Mouse (Mus musculus): Measurements from ENCODE around the gene Gnai1. TPM values are rescaled to one million over a fixed set of nuclear protein-coding genes. Genes with fewer than 3 reads are reported as not detected.

The Gnai1 gene
- polyA plus RNA-seq (2015; fragmentation: Nextera tagmentation; extraction: Ambion mirVana), result 33.4 and 34.1 TPM in 2 replicates

DNA sequence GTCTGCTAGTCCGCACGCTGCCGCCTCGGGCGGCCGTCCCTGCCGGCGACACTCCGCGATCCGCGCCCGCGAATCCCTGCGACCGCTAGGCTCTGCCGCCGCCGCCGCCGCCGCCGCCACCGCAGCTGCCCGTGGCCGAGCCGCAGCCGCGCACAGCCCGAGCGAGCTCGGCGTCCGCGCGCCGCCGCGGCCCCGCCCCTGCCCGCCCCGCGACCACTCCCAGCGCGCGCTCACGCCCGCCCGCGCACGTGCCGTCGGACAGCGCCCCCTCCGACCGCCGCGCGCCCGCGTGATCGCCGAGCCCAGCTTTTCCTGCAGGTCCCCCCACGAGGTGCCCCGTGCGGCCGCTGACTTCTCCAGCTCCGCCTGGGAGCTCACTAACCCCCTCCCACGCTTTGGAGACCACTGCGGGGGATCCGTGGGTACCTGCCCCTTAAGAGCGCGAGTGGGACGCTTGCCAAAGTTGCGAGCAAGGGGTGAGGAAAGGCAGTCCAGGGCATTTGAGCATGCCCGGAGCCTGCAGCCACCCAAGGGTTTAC, at the start of gene Gnai1:
Gene Gnai1 (minus strand): TSS at position 75 of the 539 bp plus-strand sequence.
- H3K9ac ChIP-seq, result peak within 1 kb of the TSS; percentile 87

DNA sequence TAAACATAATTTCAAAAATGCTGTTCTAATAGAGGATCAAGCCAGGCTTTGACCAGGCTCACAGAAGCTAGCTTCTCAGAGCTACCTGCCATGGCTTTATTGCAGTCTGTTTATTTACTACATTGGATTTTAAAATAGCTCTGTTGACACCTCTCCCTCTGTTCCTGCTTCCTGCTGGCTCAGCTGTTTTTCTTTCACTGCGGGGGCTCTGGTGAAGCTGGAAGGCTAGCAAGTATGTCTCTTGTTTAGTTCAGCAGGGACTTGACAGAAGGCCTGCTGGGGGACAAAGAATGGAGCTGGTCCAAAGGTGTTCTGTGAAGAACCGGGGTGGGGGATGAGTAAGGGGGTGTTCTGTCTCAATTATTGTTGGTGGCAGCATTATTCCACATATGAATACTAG, 7.7 kb upstream of the Gnai1 start:
- Histone ChIP-seq H3K9ac (no peak overlapping the region), H3K36me3 (no peaks in the 10 kb centered on the region), H3K4me2 (no peak overlapping the region), H3K27ac (no peak overlapping the region), H3K27me3 (no peaks in the 10 kb centered on the region), H3K9me3 (0 out of 2 replicates have a peak, but pooled peaks cover 3% of the 10 kb centered on the region), H3K4me1 (0 out of 2 replicates have a peak, but pooled peaks cover 3% of the 10 kb centered on the region), H3K4me3 (no peak overlapping the region)
- ATAC-seq (ENCODE audit: insufficient number of reproducible peaks, insufficient read depth, low FRiP score, low TSS enrichment, low read depth), result no peak
- 15% methylated on average over 2 of the region's 2 CpGs for WGBS

More for the DNA sequence above, at the start of gene Gnai1:
- ATAC-seq (ENCODE audit: insufficient number of reproducible peaks, insufficient read depth, low FRiP score, low TSS enrichment, low read depth), result peak; percentile 94
- no peaks in the 10 kb centered on the region for H3K36me3 ChIP-seq
- 0 out of 2 replicates have a peak, but pooled peaks cover 6% of the 10 kb centered on the region for H3K4me1 ChIP-seq
- under 1% methylated on average over 45 of the region's 76 CpGs for WGBS
- H3K9me3 ChIP-seq, result 0 out of 2 replicates have a peak, but pooled peaks cover 3% of the 10 kb centered on the region
- peaks cover 5% of the 10 kb centered on the region; the same call in 1 of the 2 replicates for H3K27me3 ChIP-seq
- peak within 1 kb of the TSS; percentile 60 for H3K27ac ChIP-seq
- H3K4me2 ChIP-seq, result peak within 1 kb of the TSS; percentile 91
- H3K4me3 ChIP-seq, result peak within 1 kb of the TSS; percentile 78

DNA sequence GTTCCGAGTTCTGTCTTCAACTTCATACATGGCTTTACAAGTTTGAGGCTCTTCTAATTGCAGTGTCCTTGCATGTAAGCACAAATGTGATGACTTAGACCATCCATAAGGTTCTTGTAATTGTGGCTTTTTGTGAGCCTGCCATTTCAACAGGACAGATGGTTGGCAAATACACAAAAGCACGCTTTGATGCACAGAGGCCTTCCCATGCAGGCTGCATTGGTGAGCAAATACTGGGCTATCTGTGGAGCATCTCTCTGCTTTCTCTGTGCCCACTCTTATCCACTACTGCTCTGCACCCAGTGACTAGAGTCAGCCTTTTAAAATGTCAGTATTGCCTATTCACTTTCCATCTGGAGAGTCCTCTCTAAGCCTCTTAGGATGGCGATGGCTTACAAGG, 5.3 kb upstream of the Gnai1 start:
- Histone ChIP-seq H3K27ac (no peak overlapping the region), H3K9me3 (0 out of 2 replicates have a peak, but pooled peaks cover 3% of the 10 kb centered on the region), H3K27me3 (peaks cover 5% of the 10 kb centered on the region; the same call in 1 of the 2 replicates), H3K36me3 (no peaks in the 10 kb centered on the region), H3K4me3 (no peak overlapping the region), H3K4me2 (no peak overlapping the region), H3K9ac (no peak overlapping the region), H3K4me1 (0 out of 2 replicates have a peak, but pooled peaks cover 10% of the 10 kb centered on the region)
- 91% methylated on average over 3 of the region's 3 CpGs for WGBS
- ATAC-seq (ENCODE audit: insufficient number of reproducible peaks, insufficient read depth, low FRiP score, low TSS enrichment, low read depth), result no peak

DNA sequence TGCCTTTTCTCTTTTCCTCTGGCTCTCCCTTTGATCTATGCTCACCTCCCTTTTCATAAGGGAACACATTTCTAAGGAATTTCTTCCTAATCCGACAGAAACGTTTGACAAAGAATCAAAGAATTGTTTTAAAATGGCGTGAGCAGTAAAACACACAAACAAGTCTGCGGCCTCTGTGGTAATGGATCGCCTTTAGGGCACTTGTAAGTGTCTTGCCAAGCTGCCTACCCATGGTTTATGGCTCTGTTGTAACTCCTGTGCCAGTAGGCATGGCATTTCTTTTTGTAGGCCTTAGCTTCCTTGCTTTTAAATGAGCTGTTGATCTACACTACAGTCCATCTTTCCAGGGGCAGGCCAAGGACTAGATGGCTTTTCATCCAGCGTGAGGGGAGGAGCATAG, 801 bp upstream of the Gnai1 start:
- H3K36me3 ChIP-seq, result no peaks in the 10 kb centered on the region
- 27% methylated on average over 6 of the region's 6 CpGs for WGBS
- peak overlapping the region; percentile 87 for H3K9ac ChIP-seq
- peak overlapping the region; percentile 91 for H3K4me2 ChIP-seq
- 0 out of 2 replicates have a peak, but pooled peaks cover 6% of the 10 kb centered on the region for H3K4me1 ChIP-seq
- peak overlapping the region; percentile 78 for H3K4me3 ChIP-seq
- no peak for ATAC-seq (ENCODE audit: insufficient number of reproducible peaks, insufficient read depth, low FRiP score, low TSS enrichment, low read depth)
- peak overlapping the region; percentile 48; the same call in 1 of the 2 replicates for H3K27ac ChIP-seq
- H3K9me3 ChIP-seq, result 0 out of 2 replicates have a peak, but pooled peaks cover 3% of the 10 kb centered on the region
- H3K27me3 ChIP-seq, result peaks cover 5% of the 10 kb centered on the region; the same call in 1 of the 2 replicates

DNA sequence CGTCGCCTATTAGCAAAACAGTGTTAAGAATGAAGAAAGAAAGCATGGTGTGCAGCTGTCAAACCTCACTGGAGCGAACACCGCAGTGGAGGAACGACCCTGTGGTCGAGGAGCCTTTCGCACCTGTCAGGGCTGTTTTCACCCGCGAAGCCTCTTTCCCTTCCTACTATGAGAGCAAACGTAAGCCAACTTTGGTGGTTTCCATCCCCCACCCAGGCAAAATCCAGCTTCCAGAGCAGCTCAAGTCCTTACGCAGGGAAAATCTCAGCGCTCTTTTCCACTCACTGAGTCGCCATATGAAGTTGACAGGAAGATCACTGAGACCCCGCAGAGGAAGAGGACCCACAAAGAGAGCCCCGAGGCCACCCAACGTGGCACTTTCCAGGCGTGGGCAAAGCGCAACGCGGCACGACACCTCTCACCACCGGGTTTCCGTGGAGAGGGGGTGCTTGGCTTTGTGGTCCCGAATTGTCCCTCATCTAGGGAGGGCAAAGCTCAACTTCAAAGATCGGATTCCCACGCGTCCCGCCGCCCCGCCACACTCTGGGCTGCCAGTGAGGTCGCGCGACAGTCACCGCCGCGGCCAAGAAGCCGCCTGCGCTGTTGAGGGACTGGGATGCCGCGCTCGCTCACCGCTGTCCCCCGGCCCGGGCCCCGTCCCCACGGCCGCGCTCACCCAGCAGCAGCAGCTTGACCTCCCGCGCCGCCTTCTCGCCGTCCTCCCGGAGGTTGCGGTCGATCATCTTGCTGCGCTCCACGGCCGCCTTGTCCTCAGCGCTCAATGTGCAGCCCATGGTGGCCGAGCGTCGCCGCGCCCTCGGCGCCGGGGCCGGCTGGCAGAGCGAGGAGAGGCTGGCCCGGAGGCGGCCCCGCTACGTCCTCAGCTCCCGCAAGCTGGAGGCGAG, 527 bp downstream of the Gnai1 start:
- H3K9ac ChIP-seq, result peak overlapping the region; percentile 87
- peaks cover 3% of the 10 kb centered on the region; the same call in 1 of the 2 replicates for H3K9me3 ChIP-seq
- no peaks in the 10 kb centered on the region for H3K36me3 ChIP-seq
- WGBS, result under 1% methylated on average over 69 of the region's 76 CpGs
- H3K4me1 ChIP-seq, result 0 out of 2 replicates have a peak, but pooled peaks cover 6% of the 10 kb centered on the region
- ATAC-seq (ENCODE audit: insufficient number of reproducible peaks, insufficient read depth, low FRiP score, low TSS enrichment, low read depth), result peak; percentile 73
- H3K4me2 ChIP-seq, result peak overlapping the region; percentile 91
- H3K27ac ChIP-seq, result peak overlapping the region; percentile 60
- peak overlapping the region; percentile 78 for H3K4me3 ChIP-seq
- H3K27me3 ChIP-seq, result peaks cover 5% of the 10 kb centered on the region; the same call in 1 of the 2 replicates

DNA sequence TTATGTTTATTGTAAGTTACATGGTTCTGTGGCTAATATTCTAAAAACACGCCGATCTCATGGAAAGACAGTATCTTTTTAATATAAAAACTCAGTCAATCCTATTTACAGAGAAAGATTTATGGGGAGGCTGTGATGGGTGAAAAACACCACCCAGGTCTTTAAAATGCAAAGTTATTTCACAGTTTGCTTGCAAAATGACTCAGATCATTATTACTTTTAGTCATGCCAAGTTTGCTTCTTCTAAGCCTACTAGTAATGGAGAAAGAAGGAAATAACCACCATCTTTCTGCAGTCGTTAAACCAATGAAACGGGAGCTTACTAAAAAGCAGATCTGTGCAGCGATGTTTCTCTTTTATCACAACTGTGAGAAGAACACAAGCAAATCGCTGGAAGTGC, 1.4 kb downstream of the Gnai1 start:
- peak overlapping the region; percentile 78 for H3K4me3 ChIP-seq
- no peak overlapping the region; the same call in 1 of the 2 replicates for H3K9ac ChIP-seq
- ATAC-seq (ENCODE audit: insufficient number of reproducible peaks, insufficient read depth, low FRiP score, low TSS enrichment, low read depth), result no peak
- no peak overlapping the region for H3K27ac ChIP-seq
- 0 out of 2 replicates have a peak, but pooled peaks cover 6% of the 10 kb centered on the region for H3K4me1 ChIP-seq
- H3K9me3 ChIP-seq, result peaks cover 3% of the 10 kb centered on the region; the same call in 1 of the 2 replicates
- peaks cover 5% of the 10 kb centered on the region; the same call in 1 of the 2 replicates for H3K27me3 ChIP-seq
- no peaks in the 10 kb centered on the region for H3K36me3 ChIP-seq
- 33% methylated on average over 6 of the region's 6 CpGs for WGBS
- H3K4me2 ChIP-seq, result peak overlapping the region; percentile 91

DNA sequence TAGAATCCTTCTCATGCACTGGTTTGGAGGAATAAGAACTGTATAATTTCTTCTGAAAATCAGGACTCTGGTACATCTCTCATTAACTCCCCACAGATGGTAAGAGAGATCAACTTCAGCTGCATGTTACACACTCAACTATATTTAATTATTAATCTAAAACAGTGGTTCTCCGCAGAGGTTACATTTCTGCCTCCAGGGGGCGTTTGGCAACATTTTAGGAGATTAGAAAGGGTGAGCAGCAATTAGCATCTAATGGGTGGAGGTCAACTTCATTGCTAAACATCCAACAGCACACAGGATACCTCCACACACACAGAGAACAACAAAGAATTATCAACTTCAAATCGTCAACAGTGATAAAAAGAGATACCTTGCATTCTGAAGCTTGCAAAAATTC, 2.0 kb downstream of the Gnai1 start:
- peaks cover 5% of the 10 kb centered on the region; the same call in 1 of the 2 replicates for H3K27me3 ChIP-seq
- H3K36me3 ChIP-seq, result no peaks in the 10 kb centered on the region
- 0 out of 2 replicates have a peak, but pooled peaks cover 6% of the 10 kb centered on the region for H3K4me1 ChIP-seq
- no peak overlapping the region for H3K9ac ChIP-seq
- 10% methylated on average over 3 of the region's 3 CpGs for whole genome bisulfite sequencing
- peaks cover under 1% of the 10 kb centered on the region; the same call in 1 of the 2 replicates for H3K9me3 ChIP-seq
- no peak for ATAC-seq (ENCODE audit: insufficient number of reproducible peaks, insufficient read depth, low FRiP score, low TSS enrichment, low read depth)
- H3K27ac ChIP-seq, result no peak overlapping the region
- peak overlapping the region; percentile 78 for H3K4me3 ChIP-seq
- H3K4me2 ChIP-seq, result peak overlapping the region; percentile 91

DNA sequence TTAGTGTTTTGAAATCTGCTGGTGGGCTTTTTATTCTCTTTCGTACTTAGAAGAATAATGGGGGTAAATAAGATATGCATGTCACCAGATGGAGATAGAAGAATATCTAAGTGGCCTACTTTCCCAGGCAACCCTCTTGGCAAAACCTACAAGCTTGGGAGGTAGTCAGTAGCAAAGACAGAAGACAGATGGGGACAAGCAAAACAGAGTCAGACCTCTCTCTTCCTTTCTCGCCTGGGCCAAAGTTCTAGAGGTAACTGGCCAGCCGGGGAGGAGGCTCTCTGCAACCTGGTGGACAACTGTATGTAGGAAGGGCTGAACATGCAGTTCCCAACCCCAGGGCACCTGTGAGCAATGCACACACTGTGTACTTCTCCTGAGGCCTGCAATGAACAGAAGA, 12.9 kb downstream of the Gnai1 start:
- no peaks in the 10 kb centered on the region for H3K9me3 ChIP-seq
- 95% methylated on average over 3 of the region's 3 CpGs for WGBS
- no peak overlapping the region for H3K4me3 ChIP-seq
- no peak for ATAC-seq (ENCODE audit: insufficient number of reproducible peaks, insufficient read depth, low FRiP score, low TSS enrichment, low read depth)
- no peak overlapping the region for H3K27ac ChIP-seq
- H3K4me2 ChIP-seq, result no peak overlapping the region
- H3K9ac ChIP-seq, result no peak overlapping the region
- no peaks in the 10 kb centered on the region for H3K4me1 ChIP-seq
- H3K27me3 ChIP-seq, result no peaks in the 10 kb centered on the region
- no peaks in the 10 kb centered on the region for H3K36me3 ChIP-seq

DNA sequence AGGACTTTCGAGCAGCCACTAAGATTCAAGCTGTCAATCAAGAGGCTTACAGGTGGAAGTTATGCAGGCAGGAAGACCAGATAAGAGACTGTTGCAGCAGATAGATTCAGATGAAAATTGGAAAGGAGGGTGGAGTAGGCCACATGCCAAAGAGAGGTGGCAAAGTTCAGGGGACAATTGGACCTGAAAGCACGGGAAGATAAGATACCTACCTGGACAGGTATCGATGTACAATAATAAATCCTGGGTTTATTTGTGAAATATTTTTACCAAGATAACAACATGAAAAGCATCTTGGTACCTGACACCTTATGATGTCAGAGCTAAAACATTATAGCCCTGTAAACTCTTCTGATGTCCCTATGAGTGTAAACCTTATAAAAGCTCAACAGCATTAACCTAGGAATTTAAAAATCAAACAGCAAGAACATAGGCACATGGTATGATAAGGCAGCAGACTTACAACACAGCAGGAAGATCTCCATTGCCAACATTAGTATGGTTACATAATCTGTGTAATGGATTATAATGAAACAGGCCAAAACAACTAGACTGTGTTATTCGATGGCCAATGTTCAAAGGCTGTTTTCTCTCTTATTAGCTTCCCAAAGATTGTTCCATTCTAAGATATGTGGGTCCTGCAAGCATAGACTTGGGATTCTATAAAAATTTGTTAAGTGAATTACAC, 16.6 kb downstream of the Gnai1 start:
- no peaks in the 10 kb centered on the region for H3K36me3 ChIP-seq
- H3K27ac ChIP-seq, result no peak overlapping the region
- H3K9ac ChIP-seq, result no peak overlapping the region
- no peak overlapping the region for H3K4me2 ChIP-seq
- no peaks in the 10 kb centered on the region for H3K27me3 ChIP-seq
- 85% methylated on average over 4 of the region's 4 CpGs for WGBS
- H3K4me3 ChIP-seq, result no peak overlapping the region
- no peak for ATAC-seq (ENCODE audit: insufficient number of reproducible peaks, insufficient read depth, low FRiP score, low TSS enrichment, low read depth)
- H3K9me3 ChIP-seq, result no peaks in the 10 kb centered on the region
- H3K4me1 ChIP-seq, result no peaks in the 10 kb centered on the region

DNA sequence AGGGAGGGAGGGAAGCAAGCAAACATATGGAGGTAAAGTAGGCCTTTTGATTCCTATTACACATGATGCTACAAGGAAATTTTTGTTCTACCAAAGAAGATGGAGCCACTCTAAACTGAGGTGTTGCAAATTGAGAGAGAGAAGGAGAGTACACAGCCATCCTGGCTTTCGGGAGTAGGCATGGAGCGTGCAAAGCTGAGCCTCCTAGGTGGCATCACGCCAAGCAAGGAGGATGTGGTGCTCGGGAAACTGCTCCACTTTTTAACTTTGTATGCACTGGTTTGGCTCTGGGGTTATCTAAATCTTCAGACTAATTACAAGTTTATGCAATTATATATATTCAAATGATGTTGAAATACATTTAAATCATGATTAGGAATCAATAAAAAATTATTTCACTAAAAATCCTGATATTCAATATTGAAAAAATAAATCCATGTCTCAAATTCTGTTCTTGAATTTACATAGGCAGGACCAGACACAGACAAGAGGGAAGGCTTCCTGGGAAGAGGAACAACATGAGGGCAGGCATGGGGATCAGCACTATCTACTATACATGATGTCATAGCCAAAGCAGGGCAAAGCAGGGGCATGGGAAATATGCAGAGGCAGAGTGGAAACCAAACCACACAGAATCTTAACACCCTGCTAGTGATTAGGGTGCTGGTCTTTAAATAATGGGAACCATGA, 17.2 kb downstream of the Gnai1 start:
- WGBS, result 77% methylated on average over 4 of the region's 4 CpGs
- no peak for ATAC-seq (ENCODE audit: insufficient number of reproducible peaks, insufficient read depth, low FRiP score, low TSS enrichment, low read depth)
- Histone ChIP-seq H3K4me2 (no peak overlapping the region), H3K4me3 (no peak overlapping the region), H3K9me3 (no peaks in the 10 kb centered on the region), H3K27ac (no peak overlapping the region), H3K9ac (no peak overlapping the region), H3K27me3 (no peaks in the 10 kb centered on the region), H3K36me3 (no peaks in the 10 kb centered on the region), H3K4me1 (no peaks in the 10 kb centered on the region)

Measured in embryonic facial prominence, embryonic 13.5 days (tissue).